8 mouse cellular contexts compared by ENCODE assay signal in genomic region chr16:17759813-17760321, GRCm38 (mm10). TPM values are rescaled to one million over a fixed set of nuclear protein-coding genes. Genes with fewer than 3 reads are reported as not detected.
A peak's percentile ranks its signal among the peaks of the same experiment; 100 is the strongest.
DNase-seq lines count a peak whose midpoint lies in the region; ATAC-seq and TF ChIP-seq lines count a peak whose summit lies in the region.

No protein-coding gene starts in this region.

- DNase-seq in NIH3T3 (ENCODE audit: low read depth) = peak; percentile 69
- DNase-seq in c-Kit-positive CD71-negative TER-119-negative erythroid progenitor cells, embryonic 14.5 days (ENCODE audit: low read depth) = peak; percentile 39
- peak; percentile 58 to 60 for DNase-seq in heart, postnatal 14 days
- DNase-seq in kidney, postnatal 36 days = peak; percentile 45 to 65
- peak; percentile 55 to 63 for DNase-seq in lung, adult 18-20 months

- H3K36me3 ChIP-seq in forebrain, embryonic 12.5 days (replicated peaks) = peaks cover 12% of the 10 kb centered on the region

- peak overlapping the region; percentile 97 for H3K4me2 ChIP-seq in forebrain, embryonic 12.5 days

- ATAC-seq in forebrain, embryonic 12.5 days (ENCODE audit: low FRiP score) = peak; percentile 74
- no peak for ATAC-seq in megakaryocyte progenitor cell, adult 5-6 weeks (replicated peaks; ENCODE audit: poor library complexity)

- no peak for TF ChIP-seq POLR2A in olfactory bulb, adult 2 months (IDR thresholded peaks at IDR 0.05; ENCODE audit: insufficient read depth, low read depth, low read length)

- H3K9ac ChIP-seq in forebrain, embryonic 12.5 days = peak overlapping the region; percentile 90

- H3K4me3 ChIP-seq in forebrain, embryonic 12.5 days (replicated peaks) = peak overlapping the region; percentile 69
- peak overlapping the region; percentile 79 for H3K4me3 ChIP-seq in olfactory bulb, adult 2 months (ENCODE audit: insufficient read depth, low read depth, low read length)

- peaks cover 23% of the 10 kb centered on the region for H3K27me3 ChIP-seq in forebrain, embryonic 12.5 days

- peaks cover 30% of the 10 kb centered on the region for H3K4me1 ChIP-seq in forebrain, embryonic 12.5 days
- H3K4me1 ChIP-seq in olfactory bulb, adult 2 months (ENCODE audit: control insufficient read depth, insufficient read depth, low read length) = peaks cover 10% of the 10 kb centered on the region

- no peaks in the 10 kb centered on the region for H3K9me3 ChIP-seq in forebrain, embryonic 12.5 days

- peak overlapping the region; percentile 77 for H3K27ac ChIP-seq in forebrain, embryonic 12.5 days
- H3K27ac ChIP-seq in olfactory bulb, adult 2 months (ENCODE audit: insufficient read depth, low read depth, low read length) = peak overlapping the region; percentile 76

- intact Hi-C loops in heart, postnatal 14 days (cut with DNase I) = no loop called here

- TF ChIP-seq CTCF in olfactory bulb, adult 2 months (IDR thresholded peaks at IDR 0.05; ENCODE audit: insufficient read depth, low read depth, low read length) = no peak

- WGBS in forebrain, embryonic 12.5 days = 2% methylated on average over 52 of the region's 54 CpGs
- under 1% methylated on average over 53 of the region's 54 CpGs for WGBS in olfactory bulb, adult 2 months

RNA-seq across cellular contexts. Expression of gene Klhl22, which starts 0.4 kb away (rescaled TPM):
- polyA plus RNA-seq in forebrain, embryonic 12.5 days (2016; fragmentation: Nextera tagmentation; extraction: Ambion mirVana) = 49.7 and 50.4 TPM in 2 replicates
- total RNA-seq in heart, postnatal 14 days (2021) = 10 to 100 TPM; 18.2 to 21.7 TPM
- not detected in 2 replicates for polyA plus RNA-seq in olfactory bulb, adult 2 months (2012; ENCODE audit: insufficient read depth, insufficient read length, low replicate concordance, missing spikeins)
- 7.5 and 10.6 TPM in 2 replicates for total RNA-seq in megakaryocyte progenitor cell, adult 5-6 weeks (2015)
- total RNA-seq in megakaryocyte progenitor cell, adult 5-6 weeks (2017) = 12.8 and 34.6 TPM in 2 replicates

RNA-seq across cellular contexts. Expression of gene Med15, which starts 27.2 kb away (rescaled TPM):
- polyA plus RNA-seq in forebrain, embryonic 12.5 days (2016; fragmentation: Nextera tagmentation; extraction: Ambion mirVana) = 45.1 and 46.7 TPM in 2 replicates
- 10 to 100 TPM; 31.6 to 32.4 TPM for total RNA-seq in heart, postnatal 14 days (2021)
- polyA plus RNA-seq in olfactory bulb, adult 2 months (2012; ENCODE audit: insufficient read depth, insufficient read length, low replicate concordance, missing spikeins) = not detected in 2 replicates
- 42.7 and 43.0 TPM in 2 replicates for total RNA-seq in megakaryocyte progenitor cell, adult 5-6 weeks (2015)
- 15.5 and 26.5 TPM in 2 replicates for total RNA-seq in megakaryocyte progenitor cell, adult 5-6 weeks (2017)

RNA-seq across cellular contexts. Expression of gene Scarf2, which starts 37.2 kb away (rescaled TPM):
- polyA plus RNA-seq in forebrain, embryonic 12.5 days (2016; fragmentation: Nextera tagmentation; extraction: Ambion mirVana) = 5.3 and 7.3 TPM in 2 replicates
- total RNA-seq in heart, postnatal 14 days (2021) = 10 to 100 TPM in 1 of 2 experiments, 1 to 10 TPM in 1; 9.8 to 10.2 TPM
- polyA plus RNA-seq in olfactory bulb, adult 2 months (2012; ENCODE audit: insufficient read depth, insufficient read length, low replicate concordance, missing spikeins) = not detected in 2 replicates
- 0.10 TPM in 1 of 2 replicates, not detected in the other for total RNA-seq in megakaryocyte progenitor cell, adult 5-6 weeks (2015)
- 0.07 TPM in 1 of 2 replicates, not detected in the other for total RNA-seq in megakaryocyte progenitor cell, adult 5-6 weeks (2017)

Comparison
In these comparisons a context has a peak if more than half of its experiments do, and no peak if none do; other contexts are left out.
1. RNA of gene Scarf2, which starts 37.2 kb away (total RNA-seq): 9.8 to 10.2 TPM in heart, postnatal 14 days; 0.07 to 0.10 TPM in megakaryocyte progenitor cell, adult 5-6 weeks; every median in the first group is over 4 times any median in the second.
2. Peak in every context shown above with its lines, with median percentiles within 50 percentile points of each other: DNase-seq.